In genomic region chr13:54556176-54556575, GRCm38 (mm10) we compare ENCODE assay signal across 14 mouse cellular contexts.
"Had no signal": no experiment of that assay in that cellular context is flagged by ENCODE, and none has a peak within 500 bp of the region (broad histone marks: within the 10 kb centered on the region; RNA-seq: fewer than 3 reads in every experiment).

No protein-coding gene starts in this region.

- H3K4me2 ChIP-seq: heart, embryonic 12.5 days; hindbrain, embryonic 13.5 days; hindbrain, embryonic 15.5 days; kidney, embryonic 15.5 days; limb, embryonic 13.5 days; limb, embryonic 15.5 days; liver, embryonic 12.5 days had no signal

- H3K27ac ChIP-seq: heart, embryonic 10.5 days; hindbrain, embryonic 13.5 days; hindbrain, embryonic 15.5 days; hindbrain, postnatal 0 days; kidney, embryonic 15.5 days; kidney, postnatal 0 days; limb, embryonic 13.5 days; limb, embryonic 15.5 days; liver, embryonic 12.5 days; liver, embryonic 14.5 days had no signal

- H3K27me3 ChIP-seq: heart, embryonic 12.5 days; hindbrain, embryonic 13.5 days; hindbrain, embryonic 15.5 days; kidney, embryonic 15.5 days; limb, embryonic 13.5 days; limb, embryonic 15.5 days; liver, embryonic 12.5 days had no signal

- H3K4me3 ChIP-seq: heart, embryonic 10.5 days; heart, embryonic 12.5 days; hindbrain, embryonic 13.5 days; hindbrain, embryonic 15.5 days; kidney, embryonic 15.5 days; limb, embryonic 13.5 days; limb, embryonic 15.5 days; liver, embryonic 12.5 days had no signal

- H3K4me1 ChIP-seq: heart, embryonic 10.5 days; heart, embryonic 12.5 days; hindbrain, embryonic 13.5 days; hindbrain, embryonic 15.5 days; kidney, embryonic 15.5 days; limb, embryonic 13.5 days; limb, embryonic 15.5 days; liver, embryonic 12.5 days had no signal

- ATAC-seq: intestine, embryonic 16.5 days; liver, embryonic 12.5 days had no signal

- H3K9me3 ChIP-seq: heart, embryonic 10.5 days; heart, embryonic 12.5 days; hindbrain, embryonic 13.5 days; hindbrain, embryonic 15.5 days; kidney, embryonic 15.5 days; limb, embryonic 13.5 days; limb, embryonic 15.5 days; liver, embryonic 12.5 days had no signal

- DNase-seq: gastrocnemius, postnatal 14 days; layer of hippocampus, postnatal 36 days had no signal

- H3K9ac ChIP-seq: heart, embryonic 12.5 days; hindbrain, embryonic 13.5 days; hindbrain, embryonic 15.5 days; kidney, embryonic 15.5 days; limb, embryonic 13.5 days; limb, embryonic 15.5 days; liver, embryonic 12.5 days; liver, embryonic 14.5 days had no signal
